ENCODE assay signal across 20 mouse cellular contexts in the genomic region with DNA sequence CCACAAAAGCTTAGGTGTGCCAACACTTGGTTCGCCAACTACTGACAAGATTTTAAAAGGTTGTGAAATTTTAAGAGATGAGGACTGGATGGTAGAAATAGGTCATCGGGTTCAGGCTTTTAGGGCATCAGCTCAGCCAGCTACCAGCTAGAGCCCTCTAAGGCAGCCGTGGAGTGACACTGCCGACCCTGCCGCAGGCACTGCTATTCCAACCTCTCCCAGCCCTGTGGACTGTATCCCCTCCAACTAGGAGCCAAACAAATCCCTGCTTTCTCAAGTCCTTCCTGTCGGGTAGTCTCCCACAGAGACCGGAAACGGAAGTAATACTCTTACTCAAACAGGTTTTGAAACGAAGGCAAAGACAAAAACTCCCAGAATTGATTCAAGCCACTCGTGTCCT. TPM values are rescaled to one million over a fixed set of nuclear protein-coding genes. Genes with fewer than 3 reads are reported as not detected.
A peak's percentile ranks its signal among the peaks of the same experiment; 100 is the strongest.
DNase-seq lines count a peak whose midpoint lies in the region; ATAC-seq and TF ChIP-seq lines count a peak whose summit lies in the region.
"Had no signal": no experiment of that assay in that cellular context is flagged by ENCODE, and none has a peak within 500 bp of the region (broad histone marks: within the 10 kb centered on the region; RNA-seq: fewer than 3 reads in every experiment).

No protein-coding gene starts in this region.

- peak; percentile 27 for ATAC-seq in granulocyte monocyte progenitor cell, adult 5-6 weeks (replicated peaks; ENCODE audit: poor library complexity, severe bottlenecking)
- no peak for ATAC-seq in kidney, embryonic 15.5 days (replicated peaks; ENCODE audit: low FRiP score)
- ATAC-seq: forebrain, embryonic 14.5 days; forebrain, embryonic 16.5 days had no signal

- H3K9me3 ChIP-seq in heart, embryonic 10.5 days = no peaks in the 10 kb centered on the region
- H3K9me3 ChIP-seq in kidney, embryonic 15.5 days (replicated peaks) = no peaks in the 10 kb centered on the region
- H3K9me3 ChIP-seq: embryonic facial prominence, embryonic 10.5 days; embryonic facial prominence, embryonic 12.5 days had no signal

- DNase-seq in heart, embryonic 10.5 days (ENCODE audit: low spot score) = peak; percentile 58
- DNase-seq in heart, adult 2 months = no peak
- peak; percentile 26 for DNase-seq in R1 (ENCODE audit: low read depth, low spot score)
- DNase-seq: adrenal gland, adult 8-10 months; adrenal gland, postnatal 14 days; adrenal gland, postnatal 36 days; cerebellum, adult 11-12 months; cerebellum, adult 2 months; cerebellum, adult 9-10 months; cerebellum, postnatal 10 days; cerebellum, postnatal 25 days had no signal

- no peak for TF ChIP-seq CTCF in heart, adult 2 months (IDR thresholded peaks at IDR 0.05)

- TF ChIP-seq POLR2A in heart, adult 2 months (IDR thresholded peaks at IDR 0.05; ENCODE audit: insufficient read depth, low read depth, low read length) = no peak

- 0 out of 2 replicates have a peak, but pooled peaks cover 7% of the 10 kb centered on the region for H3K4me1 ChIP-seq in heart, embryonic 10.5 days
- H3K4me1 ChIP-seq in heart, adult 2 months (ENCODE audit: control insufficient read depth, insufficient read depth, low read length) = no peaks in the 10 kb centered on the region
- H3K4me1 ChIP-seq in kidney, embryonic 15.5 days = peaks cover 17% of the 10 kb centered on the region
- H3K4me1 ChIP-seq: embryonic facial prominence, embryonic 10.5 days; embryonic facial prominence, embryonic 12.5 days had no signal

- H3K79me2 ChIP-seq in heart, adult 2 months (replicated peaks; ENCODE audit: control insufficient read depth, insufficient read depth, low read length) = no peaks in the 10 kb centered on the region

- 89% methylated on average over 10 of the region's 10 CpGs for WGBS in heart, embryonic 10.5 days
- 78% methylated on average over 10 of the region's 10 CpGs for WGBS in heart, adult 2 months
- WGBS in kidney, embryonic 15.5 days = 87% methylated on average over 10 of the region's 10 CpGs

- no peak overlapping the region for H3K9ac ChIP-seq in heart, adult 2 months (ENCODE audit: low read depth, low read length)
- no peak overlapping the region for H3K9ac ChIP-seq in kidney, embryonic 15.5 days
- H3K9ac ChIP-seq: embryonic facial prominence, embryonic 12.5 days had no signal

- no peaks in the 10 kb centered on the region for H3K36me3 ChIP-seq in heart, embryonic 10.5 days
- H3K36me3 ChIP-seq in heart, adult 2 months (ENCODE audit: control insufficient read depth, insufficient read depth, low read length) = no peaks in the 10 kb centered on the region
- H3K36me3 ChIP-seq in kidney, embryonic 15.5 days = no peaks in the 10 kb centered on the region
- H3K36me3 ChIP-seq: embryonic facial prominence, embryonic 10.5 days; embryonic facial prominence, embryonic 12.5 days had no signal

- TF ChIP-seq EP300 in heart, adult 2 months (IDR thresholded peaks at IDR 0.05; ENCODE audit: insufficient read depth, low read depth, low read length) = no peak

- no peak overlapping the region for H3K27ac ChIP-seq in heart, embryonic 10.5 days
- H3K27ac ChIP-seq in heart, adult 2 months = no peak overlapping the region
- H3K27ac ChIP-seq in kidney, embryonic 15.5 days = no peak overlapping the region
- H3K27ac ChIP-seq: embryonic facial prominence, embryonic 10.5 days; embryonic facial prominence, embryonic 12.5 days had no signal

- no peaks in the 10 kb centered on the region for H3K27me3 ChIP-seq in heart, embryonic 10.5 days (ENCODE audit: insufficient read depth, poor library complexity, severe bottlenecking)
- H3K27me3 ChIP-seq in heart, adult 2 months (ENCODE audit: control insufficient read depth, insufficient read depth, low read length) = no peaks in the 10 kb centered on the region
- no peaks in the 10 kb centered on the region for H3K27me3 ChIP-seq in kidney, embryonic 15.5 days
- H3K27me3 ChIP-seq: embryonic facial prominence, embryonic 12.5 days had no signal

- no peak overlapping the region for H3K4me3 ChIP-seq in heart, embryonic 10.5 days
- H3K4me3 ChIP-seq in heart, adult 2 months = no peak overlapping the region
- no peak overlapping the region for H3K4me3 ChIP-seq in kidney, embryonic 15.5 days (replicated peaks)
- H3K4me3 ChIP-seq: embryonic facial prominence, embryonic 10.5 days; embryonic facial prominence, embryonic 12.5 days had no signal

- intact Hi-C loops in heart, adult 2 months (cut with DNase I) = no loop called here

- no peak overlapping the region for H3K4me2 ChIP-seq in kidney, embryonic 15.5 days
- H3K4me2 ChIP-seq: embryonic facial prominence, embryonic 12.5 days had no signal

RNA-seq across cellular contexts. Expression of a gene that starts 15.9 kb away (rescaled TPM):
- 0.35 and 0.41 TPM in 2 replicates for polyA plus RNA-seq in heart, embryonic 10.5 days (2016; fragmentation: Nextera tagmentation; extraction: Ambion mirVana)
- under 1 TPM in 1 of 2 experiments, not detected in 1; 0.23 TPM for total RNA-seq in heart, adult 2 months (2021)
- 0.84 and 1.2 TPM in 2 replicates for polyA plus RNA-seq in heart, adult 2 months (2012; rRNA removed)
- 36.2 and 43.0 TPM in 2 replicates for total RNA-seq in granulocyte monocyte progenitor cell, adult 5-6 weeks (2014; fragmentation: Nextera tagmentation)
- 28.3 and 28.6 TPM in 2 replicates for total RNA-seq in granulocyte monocyte progenitor cell, adult 5-6 weeks (2017)
- polyA plus RNA-seq in kidney, embryonic 15.5 days (2015; fragmentation: Nextera tagmentation; extraction: Ambion mirVana) = 0.37 and 0.40 TPM in 2 replicates
- total RNA-seq: ES-E14, MEL had no signal
- polyA plus RNA-seq: activated CD4-positive, CD25-positive, alpha-beta regulatory T cell, adult 4 months; embryonic facial prominence, embryonic 10.5 days had no signal

Comparison
In these comparisons a context has a peak if more than half of its experiments do, and no peak if none do; other contexts are left out.
1. DNase-seq: peak in heart, embryonic 10.5 days (single experiment) and R1 (single experiment); none in heart, adult 2 months (0 of 2).